Mouse (Mus musculus): ENCODE results near the gene Cox17. TPM values are rescaled to one million over a fixed set of nuclear protein-coding genes. Genes with fewer than 3 reads are reported as not detected.

The Cox17 gene
- total RNA-seq, 2 experiments from 2014 or later: 66.5 to 94.2 TPM

GRCm38 (mm10) chr16:38348217-38348761 lies 1.5 kb downstream of the Cox17 start:
- no peak for DNase-seq (ENCODE audit: low spot score in 2 of 2)

- DNase-seq (ENCODE audit: low spot score in 2 of 2): no peak
Observed at GRCm38 (mm10) chr16:38349881-38350280, 3.1 kb downstream of the Cox17 start.

GRCm38 (mm10) chr16:38350361-38350855 lies 3.6 kb downstream of the Cox17 start:
- no peak for DNase-seq (ENCODE audit: low spot score in 2 of 2)

GRCm38 (mm10) chr16:38350939-38351338 lies 4.1 kb downstream of the Cox17 start:
- DNase-seq (ENCODE audit: low spot score in 2 of 2): no peak

- DNase-seq (ENCODE audit: low spot score in 2 of 2): no peak
Observed at GRCm38 (mm10) chr16:38352031-38352430, 5.2 kb downstream of the Cox17 start.

- DNase-seq (ENCODE audit: low spot score in 2 of 2): no peak
Observed at GRCm38 (mm10) chr16:38352851-38353250, 6.1 kb downstream of the Cox17 start.

- no peak for DNase-seq (ENCODE audit: low spot score in 2 of 2)
Observed at GRCm38 (mm10) chr16:38353642-38354041, 6.9 kb downstream of the Cox17 start.

- no peak for DNase-seq (ENCODE audit: low spot score in 2 of 2)
Observed at GRCm38 (mm10) chr16:38354185-38354913, 7.6 kb downstream of the Cox17 start.

GRCm38 (mm10) chr16:38358256-38358812 lies 11.5 kb downstream of the Cox17 start:
- DNase-seq (ENCODE audit: low spot score in 2 of 2): no peak

- DNase-seq (ENCODE audit: low spot score in 2 of 2): no peak
Observed at GRCm38 (mm10) chr16:38359241-38359640, 12.4 kb downstream of the Cox17 start.

- no peak for DNase-seq (ENCODE audit: low spot score in 2 of 2)
Observed at GRCm38 (mm10) chr16:38359857-38360256, 13.1 kb downstream of the Cox17 start.

- DNase-seq (ENCODE audit: low spot score in 2 of 2): no peak
Observed at GRCm38 (mm10) chr16:38360317-38360716, 13.5 kb downstream of the Cox17 start.

GRCm38 (mm10) chr16:38361933-38362332 lies 15.1 kb downstream of the Cox17 start, which contains the start of gene Popdc2:
Gene Popdc2 (plus strand): TSS chr16:38362209.
- no peak for DNase-seq (ENCODE audit: low spot score in 2 of 2)

- no peak for DNase-seq (ENCODE audit: low spot score in 2 of 2)
Observed at GRCm38 (mm10) chr16:38362493-38363255, 15.9 kb downstream of the Cox17 start.

- DNase-seq (ENCODE audit: low spot score in 2 of 2): no peak
Observed at GRCm38 (mm10) chr16:38363256-38363595, 16.4 kb downstream of the Cox17 start.

- no peak for DNase-seq (ENCODE audit: low spot score in 2 of 2)
Observed at GRCm38 (mm10) chr16:38363657-38364056, 16.9 kb downstream of the Cox17 start.

- no peak for DNase-seq (ENCODE audit: low spot score in 2 of 2)
Observed at GRCm38 (mm10) chr16:38365390-38365789, 18.6 kb downstream of the Cox17 start.

GRCm38 (mm10) chr16:38366231-38366630 lies 19.4 kb downstream of the Cox17 start:
- DNase-seq (ENCODE audit: low spot score in 2 of 2): no peak

GRCm38 (mm10) chr16:38368336-38368735 lies 21.5 kb downstream of the Cox17 start:
- DNase-seq (ENCODE audit: low spot score in 2 of 2): no peak

- no peak for DNase-seq (ENCODE audit: low spot score in 2 of 2)
Observed at GRCm38 (mm10) chr16:38369000-38369399, 22.2 kb downstream of the Cox17 start.

GRCm38 (mm10) chr16:38369431-38369830 lies 22.6 kb downstream of the Cox17 start:
- DNase-seq (ENCODE audit: low spot score in 2 of 2): no peak

- DNase-seq (ENCODE audit: low spot score in 2 of 2): no peak
Observed at GRCm38 (mm10) chr16:38369992-38370484, 23.2 kb downstream of the Cox17 start.
